Mouse (Mus musculus) forebrain, embryonic 10.5 days (tissue): ENCODE results near the gene Olfr1377. TPM values are rescaled to one million over a fixed set of nuclear protein-coding genes. Genes with fewer than 3 reads are reported as not detected.

ENCODE experiments used
- DNase-seq: peaks from one replicate; pipeline ENCODE4 v3.0.0-alpha.2; 2017; ENCODE audit warnings: low spot score; ENCODE audit errors: extremely low spot score
- H3K27ac ChIP-seq: fragments of 300-500 bp; sonication (generic); 2 replicates; pipeline ENCODE4 v1.5.1; 2016; ENCODE audit warnings: mild to moderate bottlenecking
- H3K27me3 ChIP-seq: fragments of 300-500 bp; sonication (generic); 2 replicates; pipeline ENCODE4 v1.6.1; 2016; ENCODE audit warnings: mild to moderate bottlenecking; ENCODE audit not compliant: poor library complexity, severe bottlenecking
- H3K36me3 ChIP-seq: fragments of 300-500 bp; sonication (generic); replicated peaks from 2 replicates; pipeline ENCODE4 v1.6.1; 2016; ENCODE audit warnings: mild to moderate bottlenecking, moderate library complexity
- H3K4me1 ChIP-seq: fragments of 300-500 bp; sonication (generic); 2 replicates; pipeline ENCODE4 v1.6.1; 2016
- H3K4me3 ChIP-seq: fragments of 300-500 bp; sonication (generic); 2 replicates; pipeline ENCODE4 v1.5.1; 2016; ENCODE audit warnings: mild to moderate bottlenecking, moderate library complexity
- H3K9me3 ChIP-seq: fragments of 300-500 bp; sonication (generic); 2 replicates; pipeline ENCODE4 v1.6.1; 2016; ENCODE audit warnings: mild to moderate bottlenecking, moderate library complexity
- WGBS: fragments of 180-500 bp; shearing (Covaris S2); methylation state at CpG from one replicate; pipeline ENCODE4 v1.1.7; 2016; 5-methylcytosine and 5-hydroxymethylcytosine counted together
- polyA plus RNA-seq: library from polyadenylated mRNA; unstranded; fragments of >200 nt; fragmentation: Nextera tagmentation; extraction: Ambion mirVana; gene quantifications from 2 replicates; pipeline ENCODE4 v1.2.1, GENCODE M21; 2016

Olfr1377 gene
- not detected in 2 replicates for polyA plus RNA-seq

GRCm38 (mm10) chr11:50981667-50982066 lies at the start of gene Olfr1377:
Olfr1377 (plus strand) TSS chr11:50981967.
- no peaks in the 10 kb centered on the region for H3K36me3 ChIP-seq
- whole genome bisulfite sequencing = 66% methylated on average over 5 of the region's 5 CpGs
- H3K4me3 ChIP-seq = no peak within 1 kb of the TSS
- no peak within 1 kb of the TSS for H3K27ac ChIP-seq
- no peaks in the 10 kb centered on the region for H3K9me3 ChIP-seq
- no peaks in the 10 kb centered on the region for H3K27me3 ChIP-seq
- DNase-seq = no peak
- no peaks in the 10 kb centered on the region for H3K4me1 ChIP-seq

GRCm38 (mm10) chr11:50932040-50932439 lies 49.7 kb upstream of the Olfr1377 start:
- WGBS = 100% methylated on average over 1 of the region's 1 CpGs
- H3K27ac ChIP-seq = peak overlapping the region; percentile 75
- no peaks in the 10 kb centered on the region for H3K9me3 ChIP-seq
- peak overlapping the region; percentile 62 for H3K4me3 ChIP-seq
- DNase-seq = no peak
- H3K36me3 ChIP-seq = no peaks in the 10 kb centered on the region
- peaks cover 22% of the 10 kb centered on the region for H3K27me3 ChIP-seq
- H3K4me1 ChIP-seq = peaks cover 12% of the 10 kb centered on the region

- Histone ChIP-seq H3K27ac (no peak overlapping the region), H3K4me3 (no peak overlapping the region), H3K27me3 (no peaks in the 10 kb centered on the region), H3K36me3 (no peaks in the 10 kb centered on the region), H3K9me3 (no peaks in the 10 kb centered on the region), H3K4me1 (no peaks in the 10 kb centered on the region)
- DNase-seq = no peak
- 85% methylated on average over 8 of the region's 8 CpGs for WGBS
These were observed 43.3 kb upstream of the Olfr1377 start for GRCm38 (mm10) chr11:50938435-50938834.

- Histone ChIP-seq H3K4me1 (no peaks in the 10 kb centered on the region), H3K27ac (no peak overlapping the region), H3K9me3 (no peaks in the 10 kb centered on the region), H3K4me3 (no peak overlapping the region), H3K36me3 (no peaks in the 10 kb centered on the region), H3K27me3 (no peaks in the 10 kb centered on the region)
- peak; percentile 51 for DNase-seq
- WGBS = 39% methylated on average over 14 of the region's 14 CpGs
These were observed 42.0 kb upstream of the Olfr1377 start for GRCm38 (mm10) chr11:50939621-50940366.

GRCm38 (mm10) chr11:50942386-50942785 lies 39.4 kb upstream of the Olfr1377 start:
- 76% methylated on average over 12 of the region's 12 CpGs for WGBS
- no peak overlapping the region for H3K4me3 ChIP-seq
- H3K36me3 ChIP-seq = no peaks in the 10 kb centered on the region
- no peaks in the 10 kb centered on the region for H3K4me1 ChIP-seq
- H3K27me3 ChIP-seq = no peaks in the 10 kb centered on the region
- no peak overlapping the region for H3K27ac ChIP-seq
- no peaks in the 10 kb centered on the region for H3K9me3 ChIP-seq
- no peak for DNase-seq

GRCm38 (mm10) chr11:50943506-50943905 lies 38.3 kb upstream of the Olfr1377 start, which contains the start of gene 4933414I15Rik:
4933414I15Rik (minus strand) TSS chr11:50943765.
- no peak for DNase-seq
- Histone ChIP-seq H3K27ac (no peak within 1 kb of the TSS), H3K27me3 (no peaks in the 10 kb centered on the region), H3K36me3 (no peaks in the 10 kb centered on the region), H3K4me1 (no peaks in the 10 kb centered on the region), H3K4me3 (no peak within 1 kb of the TSS), H3K9me3 (no peaks in the 10 kb centered on the region)
- 80% methylated on average over 14 of the region's 14 CpGs for WGBS

- 82% methylated on average over 14 of the region's 14 CpGs for WGBS
- Histone ChIP-seq H3K27me3 (peaks cover 4% of the 10 kb centered on the region; the same call in 1 of the 2 replicates), H3K27ac (no peak overlapping the region), H3K4me1 (no peaks in the 10 kb centered on the region), H3K4me3 (no peak overlapping the region), H3K36me3 (no peaks in the 10 kb centered on the region), H3K9me3 (no peaks in the 10 kb centered on the region)
- DNase-seq = no peak
These were observed 29.5 kb upstream of the Olfr1377 start for GRCm38 (mm10) chr11:50952290-50952689.

GRCm38 (mm10) chr11:50953665-50954064 lies 28.1 kb upstream of the Olfr1377 start, which contains the start of gene Prop1:
Prop1 (minus strand) TSS chr11:50953765.
- Histone ChIP-seq H3K9me3 (no peaks in the 10 kb centered on the region), H3K4me1 (no peaks in the 10 kb centered on the region), H3K4me3 (no peak within 1 kb of the TSS), H3K36me3 (no peaks in the 10 kb centered on the region), H3K27ac (no peak within 1 kb of the TSS), H3K27me3 (peaks cover 4% of the 10 kb centered on the region; the same call in 1 of the 2 replicates)
- 64% methylated on average over 6 of the region's 6 CpGs for WGBS
- no peak for DNase-seq

- DNase-seq = no peak
- Histone ChIP-seq H3K36me3 (no peaks in the 10 kb centered on the region), H3K4me3 (no peak overlapping the region), H3K27me3 (no peaks in the 10 kb centered on the region), H3K9me3 (no peaks in the 10 kb centered on the region), H3K27ac (no peak overlapping the region), H3K4me1 (no peaks in the 10 kb centered on the region)
- WGBS = 94% methylated on average over 2 of the region's 2 CpGs
These were observed 16.9 kb upstream of the Olfr1377 start for GRCm38 (mm10) chr11:50964886-50965285.

- DNase-seq = no peak
- no peaks in the 10 kb centered on the region for H3K9me3 ChIP-seq
- 93% methylated on average over 11 of the region's 11 CpGs for WGBS
- H3K27me3 ChIP-seq = no peaks in the 10 kb centered on the region
- no peak within 1 kb of the TSS for H3K4me3 ChIP-seq
- H3K4me1 ChIP-seq = no peaks in the 10 kb centered on the region
- no peaks in the 10 kb centered on the region for H3K36me3 ChIP-seq
- H3K27ac ChIP-seq = no peak within 1 kb of the TSS
These were observed 15.5 kb upstream of the Olfr1377 start, which contains the start of gene Olfr1378 for GRCm38 (mm10) chr11:50966230-50966629. Olfr1378 (plus strand) TSS chr11:50966530.

- no peaks in the 10 kb centered on the region for H3K4me1 ChIP-seq
- no peak for DNase-seq
- no peaks in the 10 kb centered on the region for H3K9me3 ChIP-seq
- WGBS = 67% methylated on average over 4 of the region's 4 CpGs
- no peaks in the 10 kb centered on the region for H3K36me3 ChIP-seq
- no peak overlapping the region for H3K27ac ChIP-seq
- no peaks in the 10 kb centered on the region for H3K27me3 ChIP-seq
- no peak overlapping the region for H3K4me3 ChIP-seq
These were observed 4.6 kb upstream of the Olfr1377 start for GRCm38 (mm10) chr11:50977216-50977615.

- no peak within 1 kb of the TSS for H3K4me3 ChIP-seq
- no peaks in the 10 kb centered on the region; the same call in 1 of the 2 replicates for H3K9me3 ChIP-seq
- H3K27ac ChIP-seq = no peak within 1 kb of the TSS
- no peaks in the 10 kb centered on the region for H3K4me1 ChIP-seq
- H3K27me3 ChIP-seq = no peaks in the 10 kb centered on the region
- no peaks in the 10 kb centered on the region for H3K36me3 ChIP-seq
- no peak for DNase-seq
- WGBS = 86% methylated on average over 5 of the region's 5 CpGs
These were observed 21.5 kb downstream of the Olfr1377 start, which contains the start of gene Olfr51 for GRCm38 (mm10) chr11:51003296-51003695. Olfr51 (plus strand) TSS chr11:51003596.

GRCm38 (mm10) chr11:51011821-51012220 lies 30.1 kb downstream of the Olfr1377 start:
- Histone ChIP-seq H3K4me3 (no peak overlapping the region), H3K4me1 (no peaks in the 10 kb centered on the region), H3K9me3 (no peaks in the 10 kb centered on the region), H3K36me3 (no peaks in the 10 kb centered on the region), H3K27me3 (no peaks in the 10 kb centered on the region), H3K27ac (no peak overlapping the region)
- WGBS = 94% methylated on average over 5 of the region's 5 CpGs
- no peak for DNase-seq
